Comparison of ENCODE assay signal across 10 mouse cellular contexts in the genomic region with DNA sequence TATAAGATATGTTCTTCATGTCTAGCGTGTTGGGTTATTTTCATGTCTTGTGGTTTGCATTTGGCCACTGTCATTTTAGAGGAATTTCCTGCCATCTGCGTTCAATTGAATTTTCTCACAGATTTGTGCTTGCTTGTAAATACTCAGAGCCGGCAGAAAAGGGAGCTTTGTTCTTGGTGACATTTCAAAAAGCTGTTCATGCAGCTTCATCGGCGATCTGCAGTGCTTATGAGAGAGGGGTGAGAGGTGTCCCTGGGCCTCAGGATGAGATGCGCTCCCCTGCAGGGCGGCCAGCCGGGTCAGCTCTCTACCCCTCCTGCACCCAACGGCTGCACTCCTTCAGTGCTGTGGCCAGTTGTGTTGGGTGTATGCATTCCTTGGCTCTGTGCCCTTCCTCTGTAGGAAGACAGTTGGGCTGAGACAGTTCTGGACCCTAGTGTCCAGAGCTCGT.
A peak's percentile ranks its signal among the peaks of the same experiment; 100 is the strongest.
DNase-seq lines count a peak whose midpoint lies in the region; ATAC-seq and TF ChIP-seq lines count a peak whose summit lies in the region.
"Had no signal": no experiment of that assay in that cellular context is flagged by ENCODE, and none has a peak within 500 bp of the region (broad histone marks: within the 10 kb centered on the region; RNA-seq: fewer than 3 reads in every experiment).

No protein-coding gene starts in this region.

- H3K9ac ChIP-seq in forebrain, postnatal 0 days: no peak overlapping the region
- no peak overlapping the region for H3K9ac ChIP-seq in forebrain, embryonic 13.5 days
- H3K9ac ChIP-seq in embryonic facial prominence, embryonic 13.5 days: no peak overlapping the region
- no peak overlapping the region for H3K9ac ChIP-seq in limb, embryonic 13.5 days

- no peak for TF ChIP-seq CTCF in forebrain, postnatal 0 days (IDR thresholded peaks at IDR 0.05; ENCODE audit: low read depth)

- peak; percentile 56 for ATAC-seq in forebrain, postnatal 0 days
- ATAC-seq in forebrain, embryonic 13.5 days: no peak
- no peak for ATAC-seq in embryonic facial prominence, embryonic 13.5 days (ENCODE audit: insufficient number of reproducible peaks, insufficient read depth, low FRiP score, low TSS enrichment, low read depth)
- ATAC-seq in limb, embryonic 13.5 days (ENCODE audit: low FRiP score, low read depth): 0 out of 2 replicates have a peak, but pooled peaks have one; percentile 28

- peak; percentile 64 for DNase-seq in forebrain, postnatal 0 days
- DNase-seq in left cerebral cortex, adult 11 months (ENCODE audit: low spot score): peak; percentile 4
- DNase-seq in left cerebral cortex, adult 18-20 months (ENCODE audit: low spot score in 2 of 2): no peak
- no peak for DNase-seq in adrenal gland, adult 8-10 months
- no peak for DNase-seq in retina, embryonic 14.5 days (ENCODE audit: low spot score)
- DNase-seq: heart, adult 2 months; kidney, postnatal 36 days had no signal

- peak overlapping the region; percentile 79 for H3K27ac ChIP-seq in forebrain, postnatal 0 days (ENCODE audit: low read depth, low read length)
- H3K27ac ChIP-seq in forebrain, embryonic 13.5 days: no peak overlapping the region
- peak overlapping the region; percentile 78 for H3K27ac ChIP-seq in embryonic facial prominence, embryonic 13.5 days
- peak overlapping the region; percentile 73; the same call in 1 of the 2 replicates for H3K27ac ChIP-seq in limb, embryonic 13.5 days
- H3K27ac ChIP-seq: heart, adult 2 months had no signal

- 0 out of 2 replicates have a peak, but pooled peaks cover 4% of the 10 kb centered on the region for H3K4me1 ChIP-seq in forebrain, postnatal 0 days (ENCODE audit: insufficient read depth)
- H3K4me1 ChIP-seq in forebrain, embryonic 13.5 days: no peaks in the 10 kb centered on the region
- peaks cover 44% of the 10 kb centered on the region for H3K4me1 ChIP-seq in embryonic facial prominence, embryonic 13.5 days
- H3K4me1 ChIP-seq in limb, embryonic 13.5 days: peaks cover 32% of the 10 kb centered on the region

- H3K4me3 ChIP-seq in forebrain, postnatal 0 days (ENCODE audit: low read depth, low read length): no peak overlapping the region
- no peak overlapping the region for H3K4me3 ChIP-seq in forebrain, embryonic 13.5 days
- H3K4me3 ChIP-seq in embryonic facial prominence, embryonic 13.5 days: no peak overlapping the region
- no peak overlapping the region for H3K4me3 ChIP-seq in limb, embryonic 13.5 days
- H3K4me3 ChIP-seq: heart, adult 2 months had no signal

- H3K36me3 ChIP-seq in forebrain, postnatal 0 days (ENCODE audit: insufficient read depth): no peaks in the 10 kb centered on the region
- no peaks in the 10 kb centered on the region for H3K36me3 ChIP-seq in forebrain, embryonic 13.5 days (ENCODE audit: poor library complexity, severe bottlenecking)
- H3K36me3 ChIP-seq in embryonic facial prominence, embryonic 13.5 days: no peaks in the 10 kb centered on the region
- no peaks in the 10 kb centered on the region for H3K36me3 ChIP-seq in limb, embryonic 13.5 days

- H3K27me3 ChIP-seq in forebrain, postnatal 0 days (ENCODE audit: insufficient read depth, low read length): no peaks in the 10 kb centered on the region
- no peaks in the 10 kb centered on the region for H3K27me3 ChIP-seq in forebrain, embryonic 13.5 days
- peaks cover 11% of the 10 kb centered on the region for H3K27me3 ChIP-seq in embryonic facial prominence, embryonic 13.5 days
- H3K27me3 ChIP-seq in limb, embryonic 13.5 days: peaks cover 5% of the 10 kb centered on the region; the same call in 1 of the 2 replicates

- H3K4me2 ChIP-seq in forebrain, postnatal 0 days (ENCODE audit: low read depth): no peak overlapping the region
- H3K4me2 ChIP-seq in forebrain, embryonic 13.5 days: no peak overlapping the region
- H3K4me2 ChIP-seq in embryonic facial prominence, embryonic 13.5 days: peak overlapping the region; percentile 38
- H3K4me2 ChIP-seq in limb, embryonic 13.5 days (replicated peaks): peak overlapping the region; percentile 45

- 50% methylated on average over 10 of the region's 10 CpGs for WGBS in forebrain, postnatal 0 days
- 75% methylated on average over 10 of the region's 10 CpGs for WGBS in forebrain, embryonic 13.5 days
- 24% methylated on average over 10 of the region's 10 CpGs for WGBS in embryonic facial prominence, embryonic 13.5 days
- 27% methylated on average over 10 of the region's 10 CpGs for WGBS in limb, embryonic 13.5 days

- H3K9me3 ChIP-seq in forebrain, postnatal 0 days (ENCODE audit: low read length): no peaks in the 10 kb centered on the region
- H3K9me3 ChIP-seq in forebrain, embryonic 13.5 days (replicated peaks): no peaks in the 10 kb centered on the region
- H3K9me3 ChIP-seq in embryonic facial prominence, embryonic 13.5 days: no peaks in the 10 kb centered on the region
- no peaks in the 10 kb centered on the region for H3K9me3 ChIP-seq in limb, embryonic 13.5 days

Comparison
In these comparisons a context has a peak if more than half of its experiments do, and no peak if none do; other contexts are left out.
1. ATAC-seq: peak in forebrain, postnatal 0 days (single experiment) and limb, embryonic 13.5 days (single experiment); none in forebrain, embryonic 13.5 days (single experiment) and embryonic facial prominence, embryonic 13.5 days (single experiment).
2. DNase-seq: peak in forebrain, postnatal 0 days (single experiment) and left cerebral cortex, adult 11 months (single experiment); none in left cerebral cortex, adult 18-20 months (0 of 2), adrenal gland, adult 8-10 months (single experiment) and retina, embryonic 14.5 days (single experiment).
3. H3K4me2 ChIP-seq: peak in embryonic facial prominence, embryonic 13.5 days (single experiment) and limb, embryonic 13.5 days (single experiment); none in forebrain, postnatal 0 days (single experiment) and forebrain, embryonic 13.5 days (single experiment).